Mouse (Mus musculus) liver, embryonic 15.5 days (tissue): ENCODE results near the gene Calcrl. TPM values are rescaled to one million over a fixed set of nuclear protein-coding genes. Genes with fewer than 3 reads are reported as not detected.
A peak's percentile ranks its signal among the peaks of the same experiment; 100 is the strongest.

Experiments used
- ATAC-seq: fragments of 200-750 bp; cut with Nextera tagmentation; 2 replicates; pipeline ENCODE4 v1.8.0; 2017; ENCODE audit warnings: moderate number of reproducible peaks, mild to moderate bottlenecking, moderate library complexity; ENCODE audit not compliant: insufficient read depth
- H3K27ac ChIP-seq: fragments of 300-500 bp; sonication (generic); replicated peaks from 2 replicates; pipeline ENCODE4 v1.5.1; 2015; ENCODE audit warnings: mild to moderate bottlenecking, inconsistent platforms
- H3K27me3 ChIP-seq: fragments of 300-500 bp; sonication (generic); 2 replicates; pipeline ENCODE4 v1.6.1; 2015; ENCODE audit warnings: mild to moderate bottlenecking, inconsistent platforms
- H3K36me3 ChIP-seq: fragments of 300-500 bp; sonication (generic); replicated peaks from 2 replicates; pipeline ENCODE4 v1.6.1; 2015; ENCODE audit warnings: moderate library complexity, mild to moderate bottlenecking, inconsistent platforms
- H3K4me1 ChIP-seq: fragments of 300-500 bp; sonication (generic); replicated peaks from 2 replicates; pipeline ENCODE4 v1.6.1; 2015; ENCODE audit warnings: inconsistent platforms
- H3K4me2 ChIP-seq: fragments of 300-500 bp; sonication (generic); 2 replicates; pipeline ENCODE4 v1.6.1; 2015; ENCODE audit warnings: moderate library complexity, mild to moderate bottlenecking, inconsistent platforms
- H3K4me3 ChIP-seq: fragments of 300-500 bp; sonication (generic); replicated peaks from 2 replicates; pipeline ENCODE4 v1.5.1; 2015; ENCODE audit warnings: mild to moderate bottlenecking, inconsistent platforms
- H3K9ac ChIP-seq: fragments of 300-500 bp; sonication (generic); 2 replicates; pipeline ENCODE4 v1.6.1; 2015; ENCODE audit warnings: moderate library complexity, mild to moderate bottlenecking, inconsistent platforms
- H3K9me3 ChIP-seq: fragments of 300-500 bp; sonication (generic); replicated peaks from 2 replicates; pipeline ENCODE4 v1.6.1; 2016; ENCODE audit warnings: inconsistent platforms
- WGBS: fragments of 180-500 bp; shearing (Covaris S2); methylation state at CpG from one replicate; pipeline ENCODE4 v1.1.7; 2015; ENCODE audit warnings: mixed read lengths; ENCODE audit not compliant: insufficient replicate concordance; 5-methylcytosine and 5-hydroxymethylcytosine counted together
- polyA plus RNA-seq: library from polyadenylated mRNA; unstranded; fragments of >200 nt; fragmentation: Nextera tagmentation; extraction: Ambion mirVana; gene quantifications from 2 replicates; pipeline ENCODE4 v1.2.1, GENCODE M21; 2015

Calcrl gene
- polyA plus RNA-seq: 10.0 and 11.5 TPM in 2 replicates

DNA sequence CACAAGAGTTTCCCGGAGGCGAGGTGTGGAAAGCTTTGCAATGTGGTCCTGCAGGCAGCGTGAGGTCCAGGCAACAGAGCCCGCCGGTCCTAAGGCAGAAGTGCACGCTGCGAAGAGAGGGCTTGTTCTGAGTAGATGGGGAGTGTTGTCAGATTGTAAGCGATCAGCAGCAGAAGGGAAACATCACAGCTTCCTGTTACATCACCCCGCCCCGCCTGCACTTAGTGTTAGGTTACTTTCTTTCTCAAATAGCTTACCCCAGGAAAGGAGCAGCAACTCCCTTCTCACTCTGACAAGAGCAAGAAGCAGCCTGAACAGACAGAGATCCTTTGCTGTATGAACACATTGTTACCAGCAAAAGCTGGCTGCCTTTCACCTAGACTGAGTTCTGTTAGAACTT, at the start of gene Calcrl:
Gene Calcrl (minus strand): TSS at position 274 of the 400 bp plus-strand sequence.
- ATAC-seq: peak; percentile 90
- peak within 1 kb of the TSS; percentile 59 for H3K27ac ChIP-seq
- H3K9ac ChIP-seq: peak within 1 kb of the TSS; percentile 34; the same call in 1 of the 2 replicates
- H3K9me3 ChIP-seq: no peaks in the 10 kb centered on the region
- peaks cover 5% of the 10 kb centered on the region for H3K4me1 ChIP-seq
- H3K36me3 ChIP-seq: no peaks in the 10 kb centered on the region
- under 1% methylated on average over 10 of the region's 10 CpGs for WGBS
- peak within 1 kb of the TSS; percentile 74 for H3K4me2 ChIP-seq
- no peaks in the 10 kb centered on the region for H3K27me3 ChIP-seq
- H3K4me3 ChIP-seq: peak within 1 kb of the TSS; percentile 52

DNA sequence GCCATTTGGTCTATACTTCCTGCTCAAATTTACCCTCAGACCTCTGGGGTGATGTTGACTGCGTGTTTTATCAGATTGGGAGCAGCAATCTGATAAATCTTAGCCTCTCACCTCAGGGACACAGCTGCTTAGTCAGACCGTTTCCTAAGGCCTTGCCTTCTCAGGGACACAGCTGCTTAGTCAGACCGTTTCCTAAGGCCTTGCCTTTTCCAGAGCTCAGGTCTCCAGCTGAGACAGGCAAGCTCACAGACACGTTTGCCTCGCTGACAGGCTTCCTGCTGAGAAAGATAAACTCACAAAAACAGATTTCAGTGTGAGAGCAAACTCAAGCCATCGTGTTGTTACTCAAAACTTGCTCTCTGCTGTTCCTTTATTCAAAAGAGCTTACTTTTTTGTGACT, 49.4 kb upstream of the Calcrl start:
- Histone ChIP-seq H3K4me1 (peaks cover 19% of the 10 kb centered on the region), H3K4me3 (no peak overlapping the region), H3K36me3 (no peaks in the 10 kb centered on the region), H3K9me3 (no peaks in the 10 kb centered on the region), H3K4me2 (no peak overlapping the region), H3K27me3 (no peaks in the 10 kb centered on the region), H3K9ac (no peak overlapping the region), H3K27ac (no peak overlapping the region)
- WGBS: 21% methylated on average over 6 of the region's 6 CpGs
- no peak for ATAC-seq

DNA sequence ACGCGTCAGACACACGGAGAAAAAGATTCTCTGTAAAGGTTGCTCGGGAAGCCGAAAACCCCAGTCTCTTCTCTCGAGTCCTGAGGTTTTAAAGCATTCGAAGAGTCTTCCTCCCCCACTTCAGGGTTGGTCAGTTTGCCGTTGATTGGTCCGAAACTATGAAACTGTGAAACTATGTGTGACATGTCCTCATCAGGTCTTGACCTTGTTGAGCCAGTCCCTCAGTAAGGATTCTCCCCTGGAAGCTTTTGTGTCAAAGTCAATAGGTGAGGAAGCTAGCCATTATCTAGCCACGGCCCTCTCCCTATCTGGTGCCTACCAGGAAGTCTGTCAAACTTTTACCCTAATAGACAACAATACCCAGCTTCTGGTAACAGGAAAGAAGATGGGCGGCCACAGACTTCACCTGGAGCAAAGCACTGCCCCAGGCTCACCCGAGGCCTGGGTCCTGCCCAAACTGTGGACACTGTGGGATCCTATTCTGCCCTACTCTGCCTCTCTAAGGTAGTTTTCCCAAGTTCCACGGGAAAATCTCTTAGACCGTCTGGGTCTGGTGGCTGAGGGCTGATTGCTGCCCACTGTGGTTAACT, 48.8 kb upstream of the Calcrl start:
- WGBS: 66% methylated on average over 14 of the region's 14 CpGs
- Histone ChIP-seq H3K27me3 (no peaks in the 10 kb centered on the region), H3K4me2 (no peak overlapping the region), H3K4me3 (no peak overlapping the region), H3K4me1 (peaks cover 19% of the 10 kb centered on the region), H3K9ac (no peak overlapping the region), H3K36me3 (no peaks in the 10 kb centered on the region), H3K27ac (no peak overlapping the region), H3K9me3 (no peaks in the 10 kb centered on the region)
- ATAC-seq: no peak

DNA sequence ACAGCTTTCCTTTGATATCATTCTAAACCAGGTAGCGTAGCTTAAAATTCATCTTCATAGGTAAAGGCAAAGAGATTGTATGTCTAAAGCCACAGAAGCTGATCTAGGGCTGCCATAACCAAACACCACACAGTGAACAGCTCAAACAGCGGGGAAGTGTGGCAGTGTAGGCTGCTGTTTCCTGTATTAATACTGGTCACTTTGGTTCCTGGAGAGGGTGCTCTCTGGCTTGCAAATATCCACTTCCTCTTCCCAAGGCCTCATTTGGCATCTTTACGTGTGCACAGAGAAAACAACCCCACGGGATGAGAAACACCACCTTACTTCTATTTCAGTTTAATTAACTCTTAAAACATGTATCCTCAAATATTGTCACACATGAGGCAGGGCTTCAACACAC, 42.2 kb upstream of the Calcrl start:
- WGBS: 53% methylated on average over 4 of the region's 4 CpGs
- no peaks in the 10 kb centered on the region for H3K36me3 ChIP-seq

DNA sequence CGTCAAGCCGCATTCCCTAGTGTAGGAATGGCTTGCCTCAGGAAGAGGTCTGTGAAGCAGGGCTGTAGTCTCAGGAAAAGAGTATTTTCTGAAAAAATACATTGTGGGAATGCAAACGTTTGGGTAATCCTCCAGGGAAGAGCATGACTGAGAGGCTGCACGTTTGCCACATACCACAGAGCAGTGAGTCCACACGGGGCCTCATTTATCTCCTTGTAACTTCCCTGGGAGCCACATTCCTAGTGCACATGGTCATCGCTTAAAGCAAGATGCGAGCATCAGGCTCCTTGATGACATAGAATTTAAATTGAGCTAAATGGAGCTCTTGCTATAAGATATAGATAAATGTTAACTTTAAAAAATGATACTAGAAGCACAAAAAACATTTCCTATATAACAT, 39.7 kb upstream of the Calcrl start:
- no peaks in the 10 kb centered on the region for H3K4me1 ChIP-seq
- no peak overlapping the region for H3K4me3 ChIP-seq
- ATAC-seq: no peak
- H3K4me2 ChIP-seq: no peak overlapping the region
- WGBS: 40% methylated on average over 7 of the region's 7 CpGs
- H3K9ac ChIP-seq: no peak overlapping the region
- H3K36me3 ChIP-seq: no peaks in the 10 kb centered on the region
- H3K27me3 ChIP-seq: no peaks in the 10 kb centered on the region
- no peak overlapping the region for H3K27ac ChIP-seq
- H3K9me3 ChIP-seq: no peaks in the 10 kb centered on the region

More for the DNA sequence above, 42.2 kb upstream of the Calcrl start:
- no peaks in the 10 kb centered on the region for H3K9me3 ChIP-seq
- H3K27ac ChIP-seq: no peak overlapping the region
- no peak overlapping the region for H3K4me2 ChIP-seq
- H3K4me3 ChIP-seq: no peak overlapping the region
- ATAC-seq: no peak
- no peaks in the 10 kb centered on the region for H3K27me3 ChIP-seq
- H3K9ac ChIP-seq: no peak overlapping the region
- H3K4me1 ChIP-seq: no peaks in the 10 kb centered on the region

DNA sequence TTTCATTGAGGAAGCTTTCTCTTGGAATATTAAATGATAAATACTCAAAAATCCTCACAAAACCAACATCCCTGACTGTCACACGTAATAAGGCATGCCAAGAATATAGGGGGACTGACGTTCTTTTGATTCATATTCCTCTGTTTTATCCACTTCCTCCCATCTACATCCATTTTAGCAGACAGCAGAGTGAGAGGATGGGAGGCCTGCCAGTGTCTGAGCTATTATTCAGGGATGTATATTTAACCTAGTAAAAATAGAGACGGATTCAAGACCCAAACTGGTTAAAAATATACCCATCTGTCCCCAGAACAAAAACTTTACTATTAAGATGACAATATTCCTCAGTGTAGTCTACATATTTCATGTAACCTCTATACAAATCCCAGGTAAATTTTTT, 37.2 kb upstream of the Calcrl start:
- Histone ChIP-seq H3K4me1 (peaks cover 4% of the 10 kb centered on the region), H3K9ac (no peak overlapping the region), H3K36me3 (no peaks in the 10 kb centered on the region), H3K4me2 (no peak overlapping the region), H3K4me3 (no peak overlapping the region), H3K9me3 (no peaks in the 10 kb centered on the region), H3K27ac (no peak overlapping the region), H3K27me3 (no peaks in the 10 kb centered on the region)
- WGBS: 72% methylated on average over 3 of the region's 3 CpGs
- no peak for ATAC-seq

DNA sequence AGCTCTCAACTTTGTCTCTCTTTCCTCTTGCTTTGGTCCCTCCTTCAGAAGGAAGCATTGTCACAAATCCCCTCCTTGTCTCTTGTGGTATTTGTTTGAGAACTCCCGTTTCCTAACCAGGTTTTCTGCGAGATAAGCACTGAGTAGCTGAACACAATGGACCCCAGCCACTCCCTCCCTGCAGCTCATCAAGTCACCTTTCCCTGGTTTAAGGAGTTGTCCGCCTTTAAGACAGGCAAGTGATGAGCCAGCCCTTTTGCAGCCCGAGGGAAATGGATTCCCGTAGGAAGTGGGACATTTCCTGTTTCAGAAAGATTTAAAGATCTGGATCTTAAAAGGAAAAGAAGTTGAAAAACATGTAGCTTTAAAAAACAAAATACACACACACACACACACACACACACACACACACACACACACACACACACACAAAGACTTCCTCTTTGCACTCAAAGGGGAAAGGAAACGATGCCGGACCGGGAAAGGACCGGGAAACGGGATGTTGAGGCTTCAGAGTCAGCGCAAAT, 34.5 kb upstream of the Calcrl start:
- Histone ChIP-seq H3K9ac (no peak overlapping the region), H3K4me3 (no peak overlapping the region), H3K36me3 (no peaks in the 10 kb centered on the region), H3K4me1 (peaks cover 4% of the 10 kb centered on the region), H3K4me2 (no peak overlapping the region; the same call in 1 of the 2 replicates), H3K27me3 (no peaks in the 10 kb centered on the region), H3K9me3 (no peaks in the 10 kb centered on the region), H3K27ac (no peak overlapping the region)
- 22% methylated on average over 11 of the region's 11 CpGs for WGBS
- ATAC-seq: peak; percentile 52; the same call in 1 of the 2 replicates

DNA sequence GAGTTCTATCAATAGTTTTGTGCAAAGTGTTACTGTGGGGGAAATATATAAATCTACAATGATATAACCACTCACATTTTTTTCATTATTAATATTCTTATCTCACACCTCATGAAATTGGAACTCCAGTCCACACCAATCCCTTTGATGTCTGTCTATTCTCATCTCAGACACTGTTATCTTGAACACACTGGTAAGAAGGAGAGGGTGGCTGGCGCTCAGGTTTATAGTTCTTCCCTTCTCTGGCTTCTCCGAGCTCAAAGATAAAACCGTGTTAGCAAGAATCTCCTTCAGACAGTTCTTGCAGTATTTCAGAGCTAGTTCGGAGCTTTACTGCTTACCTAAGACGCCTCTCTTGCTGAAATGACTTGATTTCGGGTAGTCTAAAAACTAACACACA, 32.0 kb upstream of the Calcrl start:
- no peak for ATAC-seq
- H3K27ac ChIP-seq: no peak overlapping the region
- WGBS: 36% methylated on average over 6 of the region's 6 CpGs

DNA sequence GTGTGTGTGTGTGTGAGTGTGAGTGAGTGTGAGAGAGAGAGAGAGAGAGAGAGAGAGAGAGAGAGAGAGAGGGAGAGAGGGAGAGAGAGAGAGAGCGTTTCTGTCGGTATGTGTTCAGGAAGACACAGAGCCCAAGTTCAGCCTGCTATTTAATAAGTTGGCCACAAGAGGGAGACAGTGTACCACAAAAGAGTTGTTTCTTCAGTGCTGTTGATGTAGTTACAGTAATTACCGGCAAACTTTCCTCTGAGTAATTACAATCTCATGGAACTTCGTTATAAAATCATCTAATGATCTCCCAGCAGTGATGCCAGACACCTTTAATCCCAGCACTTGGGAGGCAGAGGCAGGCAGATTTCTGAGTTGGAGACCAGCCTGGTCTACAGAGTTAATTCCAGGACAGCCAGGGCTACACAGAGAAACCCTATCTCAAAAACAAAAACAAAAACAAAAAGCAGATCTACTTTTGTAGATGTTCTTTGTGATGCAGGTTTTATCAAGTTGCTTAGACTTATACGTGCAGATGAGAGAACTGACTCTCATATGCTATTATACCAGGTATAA, 30.1 kb upstream of the Calcrl start:
- H3K27me3 ChIP-seq: no peaks in the 10 kb centered on the region
- H3K27ac ChIP-seq: no peak overlapping the region
- H3K4me3 ChIP-seq: no peak overlapping the region
- no peak overlapping the region for H3K4me2 ChIP-seq
- H3K4me1 ChIP-seq: peaks cover 4% of the 10 kb centered on the region
- H3K9me3 ChIP-seq: no peaks in the 10 kb centered on the region
- 8% methylated on average over 5 of the region's 5 CpGs for WGBS
- no peak overlapping the region for H3K9ac ChIP-seq
- H3K36me3 ChIP-seq: no peaks in the 10 kb centered on the region
- 0 out of 2 replicates have a peak, but pooled peaks have one; percentile 44 for ATAC-seq

More for the DNA sequence above, 32.0 kb upstream of the Calcrl start:
- H3K4me1 ChIP-seq: peaks cover 4% of the 10 kb centered on the region
- no peaks in the 10 kb centered on the region for H3K27me3 ChIP-seq
- H3K4me2 ChIP-seq: no peak overlapping the region
- no peak overlapping the region for H3K4me3 ChIP-seq
- no peak overlapping the region for H3K9ac ChIP-seq
- H3K36me3 ChIP-seq: no peaks in the 10 kb centered on the region
- no peaks in the 10 kb centered on the region for H3K9me3 ChIP-seq

DNA sequence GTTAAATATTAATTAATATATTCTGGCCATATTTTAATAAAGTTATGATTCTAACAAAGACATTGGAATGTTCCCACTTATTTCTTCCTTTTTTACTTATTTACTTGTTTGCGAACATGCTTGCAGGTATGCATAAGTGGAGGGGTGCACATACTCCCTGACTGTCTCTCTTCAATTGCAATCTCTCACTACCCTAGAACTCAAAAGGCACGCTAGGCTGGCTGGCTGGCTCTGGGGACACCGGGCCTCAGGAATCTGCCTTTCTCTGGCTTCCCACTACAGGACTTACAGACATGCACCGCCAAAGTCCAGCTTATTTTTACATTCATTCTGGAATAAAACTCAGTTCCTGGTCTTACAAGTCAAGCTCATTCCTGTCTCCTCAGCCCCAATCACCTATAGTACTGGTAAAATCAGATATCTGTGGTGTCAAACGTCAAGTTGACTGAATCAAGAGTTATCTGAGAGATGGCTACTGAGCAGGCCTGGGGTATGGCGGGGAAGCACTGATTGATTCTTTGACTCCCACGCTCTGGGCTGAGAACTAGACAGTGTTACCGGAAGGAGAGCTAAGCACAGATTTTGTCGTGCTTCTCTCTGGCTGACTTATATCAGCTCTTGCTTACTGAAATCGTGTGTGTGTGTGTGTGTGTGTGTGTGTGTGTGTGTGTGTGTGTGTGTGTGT, 29.5 kb upstream of the Calcrl start:
- ATAC-seq: no peak
- H3K36me3 ChIP-seq: no peaks in the 10 kb centered on the region
- no peak overlapping the region for H3K4me2 ChIP-seq
- H3K4me3 ChIP-seq: no peak overlapping the region
- WGBS: 56% methylated on average over 10 of the region's 10 CpGs
- no peak overlapping the region for H3K27ac ChIP-seq
- peaks cover 3% of the 10 kb centered on the region for H3K4me1 ChIP-seq
- H3K9ac ChIP-seq: no peak overlapping the region
- no peaks in the 10 kb centered on the region for H3K9me3 ChIP-seq
- H3K27me3 ChIP-seq: no peaks in the 10 kb centered on the region

DNA sequence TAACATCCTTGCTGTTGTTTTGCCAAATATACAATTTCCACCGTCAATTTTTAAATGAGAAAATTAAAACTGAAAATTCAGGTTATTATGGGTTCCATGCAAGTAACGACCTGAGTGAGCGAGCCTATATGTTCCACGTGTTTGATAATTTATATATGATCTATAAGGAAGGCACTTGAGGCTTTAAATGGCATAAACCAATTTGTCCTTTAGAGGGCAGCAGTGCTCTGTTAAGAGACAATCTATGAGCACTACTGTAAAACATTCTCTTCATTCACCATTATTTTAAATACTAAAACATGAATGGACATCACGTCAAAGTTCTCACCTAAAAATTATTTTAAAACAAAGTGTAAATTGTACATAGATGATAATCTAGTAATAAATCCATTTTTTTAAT, 28.8 kb upstream of the Calcrl start:
- ATAC-seq: no peak
- H3K4me3 ChIP-seq: no peak overlapping the region

More for the DNA sequence above, 28.8 kb upstream of the Calcrl start:
- 19% methylated on average over 5 of the region's 5 CpGs for whole genome bisulfite sequencing
- H3K9me3 ChIP-seq: no peaks in the 10 kb centered on the region
- no peak overlapping the region for H3K27ac ChIP-seq
- no peaks in the 10 kb centered on the region for H3K36me3 ChIP-seq
- no peaks in the 10 kb centered on the region for H3K4me1 ChIP-seq
- H3K9ac ChIP-seq: no peak overlapping the region
- H3K27me3 ChIP-seq: no peaks in the 10 kb centered on the region
- no peak overlapping the region for H3K4me2 ChIP-seq
